Mouse (Mus musculus) olfactory bulb, adult 2 months (tissue): Measurements from ENCODE around the gene Shld1. TPM values are rescaled to one million over a fixed set of nuclear protein-coding genes. Genes with fewer than 3 reads are reported as not detected.
A peak's percentile ranks its signal among the peaks of the same experiment; 100 is the strongest.

Experiments used
- H3K27ac ChIP-seq: fragments of 200-500 bp; 2 replicates; pipeline ENCODE4 v1.5.1; 2012; ENCODE audit warnings: low read depth, low read length; ENCODE audit not compliant: insufficient read depth
- H3K4me1 ChIP-seq: fragments of 200-500 bp; 2 replicates; pipeline ENCODE4 v1.6.1; 2012; ENCODE audit warnings: low read length; ENCODE audit not compliant: control insufficient read depth, insufficient read depth
- H3K4me3 ChIP-seq: fragments of 200-500 bp; 2 replicates; pipeline ENCODE4 v1.5.1; 2012; ENCODE audit warnings: mild to moderate bottlenecking, low read depth, low read length, moderate library complexity; ENCODE audit not compliant: insufficient read depth
- CTCF ChIP-seq: fragments of 200-500 bp; IDR thresholded peaks from 2 replicates; pipeline ENCODE4 v1.5.1; 2012; ENCODE audit warnings: low read depth, mild to moderate bottlenecking, low read length, moderate library complexity; ENCODE audit not compliant: insufficient read depth
- POLR2A ChIP-seq: fragments of 200-500 bp; IDR thresholded peaks from 2 replicates; pipeline ENCODE4 v1.6.1; 2012; ENCODE audit warnings: mild to moderate bottlenecking, low read depth, low read length, moderate library complexity; ENCODE audit not compliant: insufficient read depth
- WGBS: fragments of 180-500 bp; shearing (Covaris S2); methylation state at CpG from one replicate; pipeline ENCODE4 v1.1.7; 2018; 5-methylcytosine and 5-hydroxymethylcytosine counted together
- polyA plus RNA-seq: library from polyadenylated mRNA; stranded (reverse); fragments of >200 nt; gene quantifications from 2 replicates; pipeline ENCODE4 v1.2.4, GENCODE M21; 2012; ENCODE audit warnings: low replicate concordance; ENCODE audit not compliant: missing spikeins, insufficient read depth, insufficient read length

Gene Shld1
- polyA plus RNA-seq, 1 experiment = not detected

GRCm38 (mm10) chr2:132688611-132689021, 1.9 kb downstream of the Shld1 start:
- 46% methylated on average over 7 of the region's 7 CpGs for WGBS
- H3K4me1 ChIP-seq = peaks cover 18% of the 10 kb centered on the region
- no peak for TF ChIP-seq CTCF
- TF ChIP-seq POLR2A = no peak
- peak overlapping the region; percentile 74 for H3K27ac ChIP-seq
- no peak overlapping the region for H3K4me3 ChIP-seq

- TF ChIP-seq CTCF (no peak), POLR2A (no peak)
- Histone ChIP-seq H3K4me3 (no peak overlapping the region), H3K27ac (peak overlapping the region; percentile 74), H3K4me1 (peaks cover 18% of the 10 kb centered on the region)
- WGBS = 23% methylated on average over 4 of the region's 4 CpGs
Measured at GRCm38 (mm10) chr2:132689188-132689568, 2.4 kb downstream of the Shld1 start.

- Histone ChIP-seq H3K4me1 (peaks cover 18% of the 10 kb centered on the region), H3K4me3 (no peak overlapping the region), H3K27ac (peak overlapping the region; percentile 74)
- TF ChIP-seq POLR2A (no peak), CTCF (no peak)
- 31% methylated on average over 15 of the region's 15 CpGs for WGBS
Measured at GRCm38 (mm10) chr2:132689569-132690231, 3.0 kb downstream of the Shld1 start.

GRCm38 (mm10) chr2:132691731-132692130, 5.0 kb downstream of the Shld1 start:
- peak overlapping the region; percentile 35 for H3K27ac ChIP-seq
- H3K4me1 ChIP-seq = peaks cover 18% of the 10 kb centered on the region
- 66% methylated on average over 7 of the region's 7 CpGs for WGBS
- H3K4me3 ChIP-seq = no peak overlapping the region
- no peak for TF ChIP-seq CTCF
- no peak for TF ChIP-seq POLR2A

GRCm38 (mm10) chr2:132692320-132692719, 5.6 kb downstream of the Shld1 start:
- H3K4me3 ChIP-seq = no peak overlapping the region
- peak overlapping the region; percentile 53; the same call in 1 of the 2 replicates for H3K27ac ChIP-seq
- H3K4me1 ChIP-seq = peaks cover 18% of the 10 kb centered on the region
- no peak for TF ChIP-seq POLR2A
- TF ChIP-seq CTCF = no peak
- WGBS = 48% methylated on average over 1 of the region's 1 CpGs

GRCm38 (mm10) chr2:132693980-132694379, 7.2 kb downstream of the Shld1 start:
- TF ChIP-seq POLR2A (no peak), CTCF (no peak)
- no peak overlapping the region for H3K27ac ChIP-seq
- H3K4me1 ChIP-seq = peaks cover 16% of the 10 kb centered on the region
- H3K4me3 ChIP-seq = no peak overlapping the region
- WGBS = 90% methylated on average over 3 of the region's 3 CpGs

GRCm38 (mm10) chr2:132695358-132696093, 8.8 kb downstream of the Shld1 start:
- no peak overlapping the region for H3K4me3 ChIP-seq
- TF ChIP-seq CTCF (no peak), POLR2A (no peak)
- WGBS = 84% methylated on average over 9 of the region's 9 CpGs
- no peak overlapping the region for H3K27ac ChIP-seq
- peaks cover 5% of the 10 kb centered on the region for H3K4me1 ChIP-seq

- H3K4me1 ChIP-seq = peaks cover 5% of the 10 kb centered on the region
- 83% methylated on average over 5 of the region's 5 CpGs for WGBS
- H3K4me3 ChIP-seq = no peak overlapping the region
- peak overlapping the region; percentile 4; the same call in 1 of the 2 replicates for H3K27ac ChIP-seq
- TF ChIP-seq CTCF (no peak), POLR2A (no peak)
Measured at GRCm38 (mm10) chr2:132696519-132696918, 9.8 kb downstream of the Shld1 start.

- TF ChIP-seq POLR2A (no peak), CTCF (no peak)
- 73% methylated on average over 5 of the region's 5 CpGs for WGBS
- Histone ChIP-seq H3K4me3 (no peak overlapping the region), H3K27ac (peak overlapping the region; percentile 49), H3K4me1 (peaks cover 5% of the 10 kb centered on the region; the same call in 1 of the 2 replicates)
Measured at GRCm38 (mm10) chr2:132697256-132697655, 10.5 kb downstream of the Shld1 start.
